Mouse (Mus musculus): ENCODE results near the gene Cyb5r1. TPM values are rescaled to one million over a fixed set of nuclear protein-coding genes. Genes with fewer than 3 reads are reported as not detected.
A peak's percentile ranks its signal among the peaks of the same experiment; 100 is the strongest.

Gene Cyb5r1
- 24.5 and 27.9 TPM in 2 replicates for polyA plus RNA-seq (2016; fragmentation: Nextera tagmentation; extraction: Ambion mirVana)

DNA sequence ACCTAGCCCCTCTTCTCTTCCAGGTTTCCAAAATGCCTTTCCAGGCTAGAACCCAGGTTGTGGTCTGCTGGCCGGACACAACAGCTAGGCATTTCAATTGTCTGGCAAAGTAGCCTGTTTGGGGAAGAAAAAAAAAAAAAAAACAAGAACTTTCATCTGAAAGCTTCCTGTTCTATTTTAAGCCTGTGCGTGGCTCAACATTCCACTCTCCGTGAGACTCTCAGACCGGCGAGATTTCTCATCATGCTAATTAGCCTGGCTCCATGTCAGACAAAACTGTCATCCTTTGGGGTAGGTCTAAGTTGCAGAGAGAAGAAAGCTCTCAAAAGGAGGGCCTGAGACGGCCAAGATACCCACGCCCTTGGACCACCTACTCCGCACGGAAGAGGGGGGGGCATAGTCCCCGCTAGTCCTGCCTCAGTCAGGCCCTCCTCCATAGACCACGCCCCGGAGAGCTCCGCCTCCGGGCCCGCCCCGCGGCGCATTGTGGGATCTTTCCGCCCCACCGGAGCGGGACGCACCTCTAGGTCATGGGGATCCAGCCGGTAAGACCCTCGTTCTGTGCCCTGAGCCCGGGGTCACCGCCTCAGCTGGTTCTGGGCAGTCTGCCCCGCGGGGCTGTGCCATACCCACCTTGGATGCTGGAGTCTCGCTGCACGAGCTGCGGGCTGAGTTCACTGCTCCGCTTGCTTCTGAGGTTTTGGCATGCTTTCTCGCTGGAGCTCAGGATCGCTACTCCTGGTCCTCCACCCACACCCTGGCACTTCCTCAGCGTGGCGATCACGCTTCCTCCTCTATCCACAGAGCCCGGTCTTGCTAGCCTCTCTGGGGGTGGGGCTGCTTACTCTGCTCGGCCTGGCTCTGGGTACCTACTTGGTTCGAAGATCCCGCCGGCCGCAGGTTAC is at the start of gene Cyb5r1:
Gene Cyb5r1, plus strand, starts transcription at position 51 of the 905 bp plus-strand sequence.
- WGBS, result 2% methylated on average over 43 of the region's 43 CpGs
- Histone ChIP-seq H3K4me3 (peak within 1 kb of the TSS; percentile 75), H3K36me3 (peaks cover 33% of the 10 kb centered on the region), H3K9me3 (replicated peaks) (no peaks in the 10 kb centered on the region), H3K4me1 (peaks cover 18% of the 10 kb centered on the region), H3K27ac (replicated peaks) (peak within 1 kb of the TSS; percentile 85), H3K27me3 (ENCODE audit: low read depth, poor library complexity, severe bottlenecking) (peaks cover 7% of the 10 kb centered on the region; the same call in 1 of the 2 replicates)
- peak; percentile 86 for DNase-seq (ENCODE audit: low spot score)

DNA sequence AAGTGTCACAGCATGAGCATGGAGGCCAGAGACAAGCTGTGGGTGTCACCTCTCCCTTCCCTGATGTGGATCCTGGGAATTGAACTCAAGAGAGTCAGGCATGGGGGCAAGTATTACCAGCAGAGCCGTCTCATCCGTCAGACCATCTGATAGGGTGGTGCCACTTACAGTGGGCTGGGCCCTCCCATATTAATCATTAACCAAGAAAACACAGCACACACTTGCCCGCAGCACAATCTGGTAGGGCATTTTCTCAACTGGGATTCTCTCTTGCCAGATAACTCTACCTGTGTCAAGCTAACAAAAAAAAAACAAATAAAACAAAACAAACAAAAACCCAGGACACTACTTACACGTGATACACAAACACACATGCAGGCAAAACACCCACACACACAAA is 47.9 kb upstream of the Cyb5r1 start:
- 94% methylated on average over 4 of the region's 4 CpGs for WGBS
- H3K9me3 ChIP-seq (replicated peaks), result no peaks in the 10 kb centered on the region
- no peak for DNase-seq (ENCODE audit: low spot score)
- no peaks in the 10 kb centered on the region for H3K27me3 ChIP-seq (ENCODE audit: low read depth, poor library complexity, severe bottlenecking)
- H3K27ac ChIP-seq (replicated peaks), result no peak overlapping the region
- H3K4me3 ChIP-seq, result no peak overlapping the region
- H3K4me1 ChIP-seq, result peaks cover 12% of the 10 kb centered on the region
- H3K36me3 ChIP-seq, result peaks cover 83% of the 10 kb centered on the region

GRCm38 (mm10) chr1:134360656-134361055 is 44.7 kb upstream of the Cyb5r1 start:
- DNase-seq (ENCODE audit: low spot score), result no peak

DNA sequence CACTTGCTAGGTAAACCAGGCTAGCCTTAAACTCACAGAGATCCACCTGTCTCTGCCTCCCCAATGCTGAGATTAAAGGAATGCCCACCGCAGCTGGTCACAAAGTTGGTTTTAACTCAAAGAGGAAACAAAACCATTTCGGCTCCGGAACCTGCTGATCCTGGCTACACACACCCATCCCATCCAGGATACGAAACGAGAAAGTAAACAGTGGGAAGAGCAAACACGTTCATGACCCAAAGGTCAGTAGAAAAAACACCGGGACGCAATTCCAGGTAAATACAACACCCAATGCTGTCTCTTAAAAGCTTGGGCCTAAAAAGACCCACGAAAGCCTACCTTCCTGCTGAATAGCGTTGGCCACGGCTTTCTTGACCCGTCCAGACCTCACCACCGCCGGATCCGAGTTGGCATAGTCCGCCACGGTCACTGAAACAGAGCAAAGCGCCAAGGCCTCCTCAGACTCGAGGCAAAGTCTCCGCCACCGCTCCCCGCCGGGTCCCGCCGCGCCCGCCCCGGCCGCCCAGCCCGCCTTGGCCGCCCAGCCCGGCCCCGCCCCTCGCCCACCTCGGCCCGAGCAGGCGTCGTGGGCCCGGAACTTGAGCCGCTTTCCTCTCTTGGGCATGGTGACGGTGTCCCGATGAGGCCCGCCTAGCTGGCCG is 44.0 kb upstream of the Cyb5r1 start:
- peaks cover 15% of the 10 kb centered on the region for H3K4me1 ChIP-seq
- H3K27ac ChIP-seq (replicated peaks), result peak overlapping the region; percentile 93
- peak overlapping the region; percentile 93 for H3K4me3 ChIP-seq
- WGBS, result 1% methylated on average over 44 of the region's 44 CpGs
- H3K9me3 ChIP-seq (replicated peaks), result no peaks in the 10 kb centered on the region
- peaks cover 44% of the 10 kb centered on the region for H3K36me3 ChIP-seq
- no peaks in the 10 kb centered on the region for H3K27me3 ChIP-seq (ENCODE audit: low read depth, poor library complexity, severe bottlenecking)
- no peak for DNase-seq (ENCODE audit: low spot score)

More at GRCm38 (mm10) chr1:134360656-134361055, 44.7 kb upstream of the Cyb5r1 start:
- Histone ChIP-seq H3K9me3 (replicated peaks) (no peaks in the 10 kb centered on the region), H3K36me3 (peaks cover 51% of the 10 kb centered on the region), H3K4me3 (peak overlapping the region; percentile 93), H3K27ac (replicated peaks) (no peak overlapping the region), H3K4me1 (peaks cover 15% of the 10 kb centered on the region), H3K27me3 (ENCODE audit: low read depth, poor library complexity, severe bottlenecking) (no peaks in the 10 kb centered on the region)
- 85% methylated on average over 7 of the region's 7 CpGs for WGBS

DNA sequence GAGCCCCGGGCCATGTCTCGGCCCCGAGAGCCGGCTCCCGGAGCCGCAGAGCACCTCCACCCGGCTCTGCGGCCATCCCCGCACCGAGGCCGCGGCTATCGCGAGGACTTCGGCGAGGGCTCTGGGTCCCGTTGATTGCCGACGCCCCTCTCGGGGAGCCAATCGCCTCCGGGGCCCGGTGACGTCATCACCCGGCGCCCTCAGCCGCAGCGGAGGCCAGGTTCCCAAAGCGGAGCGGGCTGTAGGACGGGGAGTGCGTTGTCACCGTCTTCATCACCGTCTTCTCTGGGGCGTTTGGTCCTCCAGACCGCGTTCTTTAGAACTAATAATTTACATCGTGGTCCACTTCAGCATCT is 43.5 kb upstream of the Cyb5r1 start, which contains the start of gene Tmem183a:
Gene Tmem183a, minus strand, starts transcription at position 123 of the 356 bp plus-strand sequence.
- no peaks in the 10 kb centered on the region for H3K9me3 ChIP-seq (replicated peaks)
- DNase-seq (ENCODE audit: low spot score), result peak; percentile 96
- peaks cover 39% of the 10 kb centered on the region for H3K36me3 ChIP-seq
- H3K27me3 ChIP-seq (ENCODE audit: low read depth, poor library complexity, severe bottlenecking), result no peaks in the 10 kb centered on the region
- under 1% methylated on average over 38 of the region's 38 CpGs for WGBS
- peaks cover 15% of the 10 kb centered on the region for H3K4me1 ChIP-seq
- peak within 1 kb of the TSS; percentile 93 for H3K27ac ChIP-seq (replicated peaks)
- H3K4me3 ChIP-seq, result peak within 1 kb of the TSS; percentile 93

DNA sequence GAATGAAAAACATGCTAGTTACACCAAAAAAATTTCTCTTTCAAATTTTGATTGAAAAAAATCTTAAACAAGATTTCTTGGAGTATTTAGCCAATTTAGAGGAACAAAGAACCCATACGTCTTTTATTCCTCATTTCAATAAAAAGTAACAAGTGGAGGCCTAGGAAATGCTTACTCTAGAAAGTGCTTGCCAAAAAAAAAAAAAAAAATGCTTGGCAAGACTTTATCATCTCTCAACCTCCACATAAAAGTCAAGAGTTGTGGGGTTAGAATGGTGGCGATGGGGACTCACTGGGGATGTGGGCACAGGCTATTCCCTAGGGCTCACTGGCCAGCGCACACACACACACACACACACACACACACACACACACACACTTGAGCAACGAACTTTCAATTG is 42.2 kb upstream of the Cyb5r1 start:
- Histone ChIP-seq H3K27me3 (ENCODE audit: low read depth, poor library complexity, severe bottlenecking) (no peaks in the 10 kb centered on the region), H3K4me3 (no peak overlapping the region), H3K36me3 (peaks cover 26% of the 10 kb centered on the region), H3K4me1 (peaks cover 15% of the 10 kb centered on the region), H3K9me3 (replicated peaks) (no peaks in the 10 kb centered on the region), H3K27ac (replicated peaks) (no peak overlapping the region)
- 86% methylated on average over 4 of the region's 4 CpGs for WGBS
- DNase-seq (ENCODE audit: low spot score), result no peak

DNA sequence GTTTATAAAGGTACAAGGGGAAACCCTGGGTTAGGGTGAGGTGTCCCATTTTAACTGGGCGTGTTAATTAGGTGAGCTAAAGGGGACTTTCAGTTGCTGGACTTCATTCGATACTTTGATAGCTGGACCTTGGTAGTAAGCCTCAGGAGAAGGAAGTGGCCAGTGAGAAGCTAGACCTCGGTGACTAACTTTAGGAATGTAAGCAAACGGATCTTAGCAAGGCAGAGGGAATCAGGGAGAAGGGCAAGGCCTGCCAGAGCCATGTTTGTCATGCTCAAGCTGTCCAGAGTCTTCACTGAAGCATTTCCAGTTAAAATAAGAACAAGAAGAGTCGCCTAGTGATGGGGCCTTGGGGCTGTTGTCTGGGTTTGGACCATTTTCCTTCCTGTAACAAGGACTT is 39.9 kb upstream of the Cyb5r1 start:
- Histone ChIP-seq H3K9me3 (replicated peaks) (peaks cover 10% of the 10 kb centered on the region; the same call in 1 of the 2 replicates), H3K4me3 (no peak overlapping the region), H3K27ac (replicated peaks) (no peak overlapping the region), H3K27me3 (ENCODE audit: low read depth, poor library complexity, severe bottlenecking) (no peaks in the 10 kb centered on the region), H3K36me3 (peaks cover 3% of the 10 kb centered on the region), H3K4me1 (peaks cover 13% of the 10 kb centered on the region)
- no peak for DNase-seq (ENCODE audit: low spot score)
- 67% methylated on average over 5 of the region's 5 CpGs for WGBS

GRCm38 (mm10) chr1:134368777-134369337 is 36.5 kb upstream of the Cyb5r1 start:
- Histone ChIP-seq H3K27me3 (ENCODE audit: low read depth, poor library complexity, severe bottlenecking) (no peaks in the 10 kb centered on the region), H3K4me3 (no peak overlapping the region), H3K4me1 (no peaks in the 10 kb centered on the region), H3K27ac (replicated peaks) (no peak overlapping the region), H3K9me3 (replicated peaks) (peaks cover 23% of the 10 kb centered on the region; the same call in 1 of the 2 replicates), H3K36me3 (no peaks in the 10 kb centered on the region)
- WGBS, result 57% methylated on average over 9 of the region's 9 CpGs
- DNase-seq (ENCODE audit: low spot score), result peak; percentile 26

DNA sequence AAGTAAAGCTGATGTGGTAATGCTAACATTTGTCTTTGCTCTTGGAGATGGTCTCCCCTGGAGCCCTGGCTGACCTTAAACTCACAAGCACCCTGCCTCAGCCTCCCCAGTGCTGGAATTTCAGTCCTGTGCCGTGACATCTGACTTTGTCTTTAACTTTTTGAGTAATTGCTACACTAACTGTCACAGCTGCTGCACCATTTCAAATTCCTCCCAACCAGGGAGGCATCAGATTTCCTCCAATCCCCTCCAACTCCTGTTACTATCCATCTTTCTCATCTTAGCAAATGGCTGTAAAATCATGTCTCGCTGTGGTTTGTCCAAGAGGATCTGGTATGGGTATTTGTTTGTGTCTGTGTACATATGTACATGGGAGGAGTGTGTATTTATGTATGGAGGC is 31.2 kb upstream of the Cyb5r1 start:
- H3K4me3 ChIP-seq, result no peak overlapping the region
- 84% methylated on average over 2 of the region's 2 CpGs for WGBS
- H3K27ac ChIP-seq (replicated peaks), result no peak overlapping the region
- H3K36me3 ChIP-seq, result no peaks in the 10 kb centered on the region
- H3K9me3 ChIP-seq (replicated peaks), result peaks cover 23% of the 10 kb centered on the region; the same call in 1 of the 2 replicates
- H3K4me1 ChIP-seq, result no peaks in the 10 kb centered on the region
- DNase-seq (ENCODE audit: low spot score), result no peak
- no peaks in the 10 kb centered on the region for H3K27me3 ChIP-seq (ENCODE audit: low read depth, poor library complexity, severe bottlenecking)

DNA sequence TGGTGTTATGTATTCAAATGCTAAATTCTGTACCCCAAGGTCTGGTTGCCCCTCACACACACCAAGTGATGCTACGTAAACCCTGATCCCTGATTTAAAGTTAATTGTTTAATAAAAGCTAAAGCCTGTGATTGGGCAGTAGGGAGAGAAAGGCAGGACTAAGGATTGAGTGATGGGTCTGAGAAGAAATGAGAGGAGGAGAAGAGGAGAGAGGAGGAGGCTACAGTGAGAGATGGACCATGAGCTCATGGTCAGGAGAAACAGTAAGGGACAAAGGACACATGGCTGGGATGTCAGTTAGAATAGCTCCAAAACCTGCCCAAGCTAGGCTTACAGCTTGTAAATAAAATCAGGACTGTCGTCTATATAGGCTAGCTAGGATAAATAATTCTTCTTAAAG is 24.3 kb upstream of the Cyb5r1 start:
- H3K4me1 ChIP-seq, result peaks cover 15% of the 10 kb centered on the region
- 84% methylated on average over 2 of the region's 2 CpGs for WGBS
- no peaks in the 10 kb centered on the region for H3K36me3 ChIP-seq
- H3K27me3 ChIP-seq (ENCODE audit: low read depth, poor library complexity, severe bottlenecking), result 0 out of 2 replicates have a peak, but pooled peaks cover 9% of the 10 kb centered on the region
- DNase-seq (ENCODE audit: low spot score), result no peak
- H3K4me3 ChIP-seq, result no peak overlapping the region
- no peak overlapping the region for H3K27ac ChIP-seq (replicated peaks)
- no peaks in the 10 kb centered on the region; the same call in 1 of the 2 replicates for H3K9me3 ChIP-seq (replicated peaks)

DNA sequence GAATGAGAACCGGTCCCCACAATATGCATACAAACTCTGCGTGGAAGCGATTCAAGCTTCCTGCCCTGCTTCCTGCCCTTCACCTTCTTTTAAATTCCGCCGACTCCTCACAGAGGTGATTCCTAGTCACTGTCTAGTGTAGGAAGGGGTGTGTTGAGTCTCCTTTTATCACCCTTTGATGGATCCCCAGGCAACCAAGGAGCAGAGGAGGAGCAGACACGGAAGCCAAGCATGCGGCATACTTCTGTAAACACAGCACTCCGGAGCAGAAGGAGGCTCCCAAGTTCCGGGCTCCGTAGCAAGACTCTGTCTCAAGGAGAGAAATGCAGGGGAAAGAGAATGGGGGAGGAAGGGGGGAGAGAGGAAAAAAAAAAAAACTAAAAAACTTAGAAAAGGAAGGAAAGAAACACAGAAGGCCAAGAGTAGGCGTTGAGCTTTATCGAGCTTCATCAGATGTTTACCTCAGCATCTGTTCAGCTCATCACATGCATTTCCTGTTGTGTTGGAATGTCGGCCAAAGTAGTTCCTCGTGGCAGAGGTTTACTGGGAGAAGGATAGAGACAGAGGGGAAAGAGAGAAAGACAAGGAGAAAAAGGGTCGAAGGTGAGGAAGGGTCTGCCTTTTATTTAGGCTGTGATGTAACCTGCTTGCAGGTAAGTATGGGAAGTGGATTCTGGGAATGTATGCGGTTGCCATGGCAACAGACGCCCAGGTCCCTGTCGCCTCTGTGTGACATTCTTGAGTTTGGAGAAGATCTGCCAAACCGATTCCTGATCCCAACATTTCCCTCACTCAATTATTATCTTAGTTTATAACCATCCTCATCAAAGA is 23.3 kb upstream of the Cyb5r1 start:
- Histone ChIP-seq H3K36me3 (no peaks in the 10 kb centered on the region), H3K4me1 (peaks cover 15% of the 10 kb centered on the region), H3K4me3 (peak overlapping the region; percentile 43), H3K27me3 (ENCODE audit: low read depth, poor library complexity, severe bottlenecking) (0 out of 2 replicates have a peak, but pooled peaks cover 9% of the 10 kb centered on the region), H3K9me3 (replicated peaks) (no peaks in the 10 kb centered on the region; the same call in 1 of the 2 replicates), H3K27ac (replicated peaks) (no peak overlapping the region)
- WGBS, result 17% methylated on average over 19 of the region's 19 CpGs
- peak; percentile 16 for DNase-seq (ENCODE audit: low spot score)

DNA sequence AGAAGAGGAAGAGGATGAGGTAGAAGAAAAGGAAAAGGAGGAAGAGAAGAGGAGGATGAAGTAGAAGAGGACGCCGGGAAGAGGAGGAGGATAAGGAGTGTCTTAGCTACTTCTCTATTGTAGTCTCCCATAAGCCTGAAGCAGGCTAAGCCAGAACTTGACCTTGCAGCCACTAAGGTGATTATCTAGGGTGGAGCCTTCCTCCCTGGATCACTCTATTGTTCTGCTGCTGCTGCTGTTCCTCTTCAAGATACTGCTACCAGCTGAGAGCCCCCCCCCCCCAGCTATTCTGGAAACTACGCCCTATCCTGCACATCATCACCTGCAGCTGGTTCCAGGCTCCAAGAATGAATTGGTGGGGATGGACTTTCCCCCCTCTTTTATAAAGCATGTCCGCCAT is 20.8 kb upstream of the Cyb5r1 start:
- DNase-seq (ENCODE audit: low spot score), result no peak
- H3K27me3 ChIP-seq (ENCODE audit: low read depth, poor library complexity, severe bottlenecking), result 0 out of 2 replicates have a peak, but pooled peaks cover 9% of the 10 kb centered on the region
- no peak overlapping the region for H3K27ac ChIP-seq (replicated peaks)
- WGBS, result 89% methylated on average over 4 of the region's 4 CpGs
- H3K36me3 ChIP-seq, result no peaks in the 10 kb centered on the region
- H3K4me1 ChIP-seq, result peaks cover 15% of the 10 kb centered on the region
- no peak overlapping the region for H3K4me3 ChIP-seq
- H3K9me3 ChIP-seq (replicated peaks), result no peaks in the 10 kb centered on the region; the same call in 1 of the 2 replicates

Data from midbrain, embryonic 10.5 days (tissue).